ENCODE assay signal across 12 mouse cellular contexts in the genomic region with DNA sequence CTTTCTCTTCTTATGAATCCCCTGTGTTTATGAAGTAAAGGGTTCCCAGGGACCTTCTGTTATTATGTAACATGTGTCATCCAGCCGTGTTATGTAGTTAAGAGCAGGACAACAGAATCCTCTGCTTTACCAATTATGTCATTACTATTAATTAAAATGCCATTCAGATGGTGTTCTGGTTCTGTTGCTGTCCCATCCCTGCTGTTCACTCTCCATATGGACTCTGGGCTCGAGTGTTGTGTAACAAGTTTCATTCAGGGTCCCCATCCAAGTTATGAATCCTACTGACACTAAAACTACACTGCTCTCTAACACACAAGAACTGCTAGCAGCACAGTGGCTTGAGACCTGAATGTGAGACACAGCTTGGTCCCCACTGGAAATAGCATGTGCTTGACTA.
A peak's percentile ranks its signal among the peaks of the same experiment; 100 is the strongest.
DNase-seq lines count a peak whose midpoint lies in the region; ATAC-seq lines count a peak whose summit lies in the region.
"Had no signal": no experiment of that assay in that cellular context is flagged by ENCODE, and none has a peak within 500 bp of the region (broad histone marks: within the 10 kb centered on the region; RNA-seq: fewer than 3 reads in every experiment).

No protein-coding gene starts in this region.

- H3K4me1 ChIP-seq in forebrain, embryonic 10.5 days: peaks cover 22% of the 10 kb centered on the region
- H3K4me1 ChIP-seq in forebrain, embryonic 12.5 days: peaks cover 19% of the 10 kb centered on the region
- peaks cover 52% of the 10 kb centered on the region for H3K4me1 ChIP-seq in megakaryocyte, embryonic 14.5 days
- H3K4me1 ChIP-seq in kidney, embryonic 16.5 days (ENCODE audit: insufficient read depth, low read length): peaks cover 11% of the 10 kb centered on the region

- no peaks in the 10 kb centered on the region for H3K9me3 ChIP-seq in forebrain, embryonic 10.5 days
- no peaks in the 10 kb centered on the region for H3K9me3 ChIP-seq in forebrain, embryonic 12.5 days
- H3K9me3 ChIP-seq in megakaryocyte, embryonic 14.5 days: no peaks in the 10 kb centered on the region
- no peaks in the 10 kb centered on the region for H3K9me3 ChIP-seq in kidney, embryonic 16.5 days (ENCODE audit: low read length)
- H3K9me3 ChIP-seq: liver, embryonic 12.5 days had no signal

- 76% methylated on average over 2 of the region's 2 CpGs for WGBS in forebrain, embryonic 10.5 days
- 66% methylated on average over 2 of the region's 2 CpGs for WGBS in forebrain, embryonic 12.5 days
- 71% methylated on average over 2 of the region's 2 CpGs for WGBS in kidney, embryonic 16.5 days

- ATAC-seq in forebrain, embryonic 12.5 days (ENCODE audit: low FRiP score): no peak
- ATAC-seq in megakaryocyte, adult 5-6 weeks (ENCODE audit: poor library complexity, severe bottlenecking): no peak
- no peak for ATAC-seq in kidney, embryonic 16.5 days (ENCODE audit: low FRiP score, low TSS enrichment)
- no peak for ATAC-seq in erythroid progenitor cell, adult 5-6 weeks (replicated peaks; ENCODE audit: low FRiP score, poor library complexity, severe bottlenecking)
- ATAC-seq: inflammation-experienced regulatory T-cells, adult 6 months; liver, embryonic 12.5 days had no signal

- DNase-seq in forebrain, embryonic 10.5 days (ENCODE audit: extremely low spot score, low spot score): no peak
- peak; percentile 59 to 79 for DNase-seq in layer of hippocampus, adult 18-20 months (ENCODE audit: low spot score in 2 of 2)
- DNase-seq in retina, postnatal 1 day: peak; percentile 38
- DNase-seq: gastrocnemius, postnatal 10 days; spleen, adult 18-20 months had no signal

- H3K27ac ChIP-seq in forebrain, embryonic 10.5 days: no peak overlapping the region
- H3K27ac ChIP-seq in forebrain, embryonic 12.5 days: no peak overlapping the region
- no peak overlapping the region for H3K27ac ChIP-seq in kidney, embryonic 16.5 days (ENCODE audit: low read length)
- H3K27ac ChIP-seq: liver, embryonic 12.5 days had no signal

- peak overlapping the region; percentile 74; the same call in 1 of the 2 replicates for H3K4me3 ChIP-seq in forebrain, embryonic 10.5 days
- H3K4me3 ChIP-seq in forebrain, embryonic 12.5 days (replicated peaks): no peak overlapping the region
- H3K4me3 ChIP-seq in megakaryocyte, embryonic 14.5 days (replicated peaks): peak overlapping the region; percentile 84
- H3K4me3 ChIP-seq in kidney, embryonic 16.5 days (ENCODE audit: low read length): no peak overlapping the region

- H3K27me3 ChIP-seq in forebrain, embryonic 10.5 days (ENCODE audit: poor library complexity, severe bottlenecking): peaks cover 29% of the 10 kb centered on the region
- H3K27me3 ChIP-seq in forebrain, embryonic 12.5 days: no peaks in the 10 kb centered on the region; the same call in 1 of the 2 replicates
- H3K27me3 ChIP-seq in megakaryocyte, embryonic 14.5 days (replicated peaks): peaks cover 2% of the 10 kb centered on the region
- peaks cover 8% of the 10 kb centered on the region; the same call in 1 of the 2 replicates for H3K27me3 ChIP-seq in kidney, embryonic 16.5 days (ENCODE audit: insufficient read depth, low read length)

- no peaks in the 10 kb centered on the region for H3K36me3 ChIP-seq in forebrain, embryonic 10.5 days (replicated peaks)
- no peaks in the 10 kb centered on the region for H3K36me3 ChIP-seq in forebrain, embryonic 12.5 days (replicated peaks)
- peaks cover 7% of the 10 kb centered on the region for H3K36me3 ChIP-seq in megakaryocyte, embryonic 14.5 days (replicated peaks; ENCODE audit: low read length)
- H3K36me3 ChIP-seq in kidney, embryonic 16.5 days (ENCODE audit: insufficient read depth, low read length): no peaks in the 10 kb centered on the region
- H3K36me3 ChIP-seq: liver, embryonic 12.5 days had no signal

- H3K4me2 ChIP-seq in forebrain, embryonic 12.5 days: no peak overlapping the region
- no peak overlapping the region for H3K4me2 ChIP-seq in kidney, embryonic 16.5 days (replicated peaks; ENCODE audit: low read depth, low read length)

- no peak overlapping the region for H3K9ac ChIP-seq in forebrain, embryonic 12.5 days
- no peak overlapping the region for H3K9ac ChIP-seq in kidney, embryonic 16.5 days (replicated peaks; ENCODE audit: low read length)
- H3K9ac ChIP-seq: liver, embryonic 12.5 days had no signal

Comparison
In these comparisons a context has a peak if more than half of its experiments do, and no peak if none do; other contexts are left out.
1. H3K4me3 ChIP-seq: peak in forebrain, embryonic 10.5 days (single experiment) and megakaryocyte, embryonic 14.5 days (single experiment); none in forebrain, embryonic 12.5 days (single experiment) and kidney, embryonic 16.5 days (single experiment).